Comparison of ENCODE assay signal across 8 mouse cellular contexts in genomic region chr11:101466552-101466950, GRCm38 (mm10). TPM values are rescaled to one million over a fixed set of nuclear protein-coding genes. Genes with fewer than 3 reads are reported as not detected.
DNase-seq lines count a peak whose midpoint lies in the region; ATAC-seq and TF ChIP-seq lines count a peak whose summit lies in the region.
"Not testable (repeated sequence)": the region's sequence is repeated elsewhere in the genome, so short reads cannot be mapped to it uniquely, and the experiment has no call there.

No protein-coding gene starts in this region.

- peaks cover 75% of the 10 kb centered on the region for H3K4me1 ChIP-seq in forebrain, embryonic 12.5 days
- H3K4me1 ChIP-seq in heart, embryonic 13.5 days, result peaks cover 62% of the 10 kb centered on the region
- peaks cover 24% of the 10 kb centered on the region for H3K4me1 ChIP-seq in hindbrain, postnatal 0 days (ENCODE audit: insufficient read depth, low read length)
- peaks cover 48% of the 10 kb centered on the region for H3K4me1 ChIP-seq in limb, embryonic 12.5 days (replicated peaks)
- H3K4me1 ChIP-seq in lung, embryonic 15.5 days, result peaks cover 52% of the 10 kb centered on the region
- peaks cover 23% of the 10 kb centered on the region for H3K4me1 ChIP-seq in midbrain, postnatal 0 days (ENCODE audit: insufficient read depth, low read length)

- not testable (repeated sequence) for H3K27ac ChIP-seq in forebrain, embryonic 12.5 days; heart, embryonic 13.5 days (replicated peaks); hindbrain, postnatal 0 days; limb, embryonic 12.5 days; lung, embryonic 15.5 days; midbrain, postnatal 0 days (ENCODE audit: low read depth, low read length)

- H3K4me2 ChIP-seq in forebrain, embryonic 12.5 days, result peak overlapping the region; percentile 88
- H3K4me2 ChIP-seq in heart, embryonic 13.5 days, result peak overlapping the region; percentile 93
- peak overlapping the region; percentile 75 for H3K4me2 ChIP-seq in hindbrain, postnatal 0 days (ENCODE audit: low read depth, low read length)
- H3K4me2 ChIP-seq in limb, embryonic 12.5 days, result peak overlapping the region; percentile 94
- H3K4me2 ChIP-seq in lung, embryonic 15.5 days, result peak overlapping the region; percentile 93
- peak overlapping the region; percentile 85 for H3K4me2 ChIP-seq in midbrain, postnatal 0 days (ENCODE audit: low read depth, low read length, poor library complexity, severe bottlenecking)

- peak overlapping the region; percentile 83 for H3K4me3 ChIP-seq in forebrain, embryonic 12.5 days (replicated peaks)
- H3K4me3 ChIP-seq in heart, embryonic 13.5 days, result peak overlapping the region; percentile 92
- H3K4me3 ChIP-seq in hindbrain, postnatal 0 days (ENCODE audit: low read length), result peak overlapping the region; percentile 77
- peak overlapping the region; percentile 83; the same call in 1 of the 2 replicates for H3K4me3 ChIP-seq in limb, embryonic 12.5 days (replicated peaks)
- peak overlapping the region; percentile 72 for H3K4me3 ChIP-seq in lung, embryonic 15.5 days
- peak overlapping the region; percentile 96 for H3K4me3 ChIP-seq in midbrain, postnatal 0 days (ENCODE audit: low read depth, low read length)

- not testable (repeated sequence) for H3K27me3 ChIP-seq in forebrain, embryonic 12.5 days; heart, embryonic 13.5 days (replicated peaks); hindbrain, postnatal 0 days (ENCODE audit: insufficient read depth, low read length); lung, embryonic 15.5 days; midbrain, postnatal 0 days (ENCODE audit: insufficient read depth, low read length)
- H3K27me3 ChIP-seq in limb, embryonic 12.5 days, result peaks cover 22% of the 10 kb centered on the region; the same call in 1 of the 2 replicates

- H3K36me3 ChIP-seq in forebrain, embryonic 12.5 days (replicated peaks), result peaks cover 11% of the 10 kb centered on the region
- H3K36me3 ChIP-seq in heart, embryonic 13.5 days, result peaks cover 19% of the 10 kb centered on the region
- H3K36me3 ChIP-seq in hindbrain, postnatal 0 days (ENCODE audit: insufficient read depth, low read length), result peaks cover 11% of the 10 kb centered on the region; the same call in 1 of the 2 replicates
- H3K36me3 ChIP-seq in limb, embryonic 12.5 days, result peaks cover 13% of the 10 kb centered on the region; the same call in 1 of the 2 replicates
- not testable (repeated sequence) for H3K36me3 ChIP-seq in lung, embryonic 15.5 days
- peaks cover 13% of the 10 kb centered on the region; the same call in 1 of the 2 replicates for H3K36me3 ChIP-seq in midbrain, postnatal 0 days (ENCODE audit: insufficient read depth, low read length)

- not testable (repeated sequence) for H3K9me3 ChIP-seq in forebrain, embryonic 12.5 days; heart, embryonic 13.5 days; hindbrain, postnatal 0 days (ENCODE audit: low read length); limb, embryonic 12.5 days; lung, embryonic 15.5 days; midbrain, postnatal 0 days (ENCODE audit: low read length)

- 57% methylated on average over 5 of the region's 5 CpGs for WGBS in forebrain, embryonic 12.5 days
- WGBS in heart, embryonic 13.5 days, result 53% methylated on average over 5 of the region's 5 CpGs
- 51% methylated on average over 5 of the region's 5 CpGs for WGBS in hindbrain, postnatal 0 days
- 58% methylated on average over 5 of the region's 5 CpGs for WGBS in limb, embryonic 12.5 days
- 56% methylated on average over 5 of the region's 5 CpGs for WGBS in lung, embryonic 15.5 days
- 65% methylated on average over 5 of the region's 5 CpGs for WGBS in midbrain, postnatal 0 days

- peak; percentile 18 for DNase-seq in 416B (ENCODE audit: low read depth)
- peak; percentile 22 for DNase-seq in cerebellum, adult 9-11 months
- not testable (repeated sequence) for DNase-seq in hindbrain, postnatal 0 days (ENCODE audit: low spot score); midbrain, postnatal 0 days (ENCODE audit: low spot score)

- not testable (repeated sequence) for H3K9ac ChIP-seq in forebrain, embryonic 12.5 days; hindbrain, postnatal 0 days (replicated peaks; ENCODE audit: low read length); limb, embryonic 12.5 days (replicated peaks)
- H3K9ac ChIP-seq in heart, embryonic 13.5 days, result peak overlapping the region; percentile 91
- peak overlapping the region; percentile 67; the same call in 1 of the 2 replicates for H3K9ac ChIP-seq in lung, embryonic 15.5 days
- H3K9ac ChIP-seq in midbrain, postnatal 0 days (replicated peaks; ENCODE audit: low read length, poor library complexity, severe bottlenecking), result 0 out of 2 replicates have a peak overlapping the region, but pooled peaks have one; percentile 90

- ATAC-seq in forebrain, embryonic 12.5 days (ENCODE audit: low FRiP score); heart, embryonic 13.5 days (ENCODE audit: extremely low read depth, insufficient number of reproducible peaks, low FRiP score, low TSS enrichment); hindbrain, postnatal 0 days; limb, embryonic 12.5 days (ENCODE audit: insufficient number of reproducible peaks, insufficient read depth, low FRiP score, low TSS enrichment, low read depth); lung, embryonic 15.5 days (ENCODE audit: borderline replicate concordance, extremely low read depth, low FRiP score, low TSS enrichment); midbrain, postnatal 0 days (ENCODE audit: low FRiP score): not testable (repeated sequence)

- TF ChIP-seq CTCF in hindbrain, postnatal 0 days (IDR thresholded peaks at IDR 0.05; ENCODE audit: low read depth), result 0 out of 2 replicates have a peak, but pooled peaks have one; percentile 0
- not testable (repeated sequence) for TF ChIP-seq CTCF in midbrain, postnatal 0 days (IDR thresholded peaks at IDR 0.05)

RNA-seq across cellular contexts. Expression of gene Vat1, which starts 0.5 kb away (rescaled TPM):
- 62.9 and 65.4 TPM in 2 replicates for polyA plus RNA-seq in forebrain, embryonic 12.5 days (2016; fragmentation: Nextera tagmentation; extraction: Ambion mirVana)
- polyA plus RNA-seq in heart, embryonic 13.5 days (2015; fragmentation: Nextera tagmentation; extraction: Ambion mirVana), result 28.0 and 28.9 TPM in 2 replicates
- 290 and 295 TPM in 2 replicates for total RNA-seq in hindbrain, postnatal 0 days (2014; rRNA removed)
- 106 and 114 TPM in 2 replicates for polyA plus RNA-seq in hindbrain, postnatal 0 days (2015; fragmentation: Nextera tagmentation; extraction: Ambion mirVana)
- 23.2 and 26.7 TPM in 2 replicates for polyA plus RNA-seq in limb, embryonic 12.5 days (2016; fragmentation: Nextera tagmentation; extraction: Ambion mirVana)
- 47.4 and 50.3 TPM in 2 replicates for polyA plus RNA-seq in lung, embryonic 15.5 days (2015; fragmentation: Nextera tagmentation; extraction: Ambion mirVana)
- total RNA-seq in midbrain, postnatal 0 days (2014; rRNA removed), result 313 and 334 TPM in 2 replicates
- polyA plus RNA-seq in midbrain, postnatal 0 days (2015; fragmentation: Nextera tagmentation; extraction: Ambion mirVana), result 143 and 146 TPM in 2 replicates

RNA-seq across cellular contexts. Expression of gene Rnd2, which starts 1.8 kb away (rescaled TPM):
- 101 and 105 TPM in 2 replicates for polyA plus RNA-seq in forebrain, embryonic 12.5 days (2016; fragmentation: Nextera tagmentation; extraction: Ambion mirVana)
- polyA plus RNA-seq in heart, embryonic 13.5 days (2015; fragmentation: Nextera tagmentation; extraction: Ambion mirVana), result 23.5 and 26.4 TPM in 2 replicates
- 103 and 140 TPM in 2 replicates for total RNA-seq in hindbrain, postnatal 0 days (2014; rRNA removed)
- polyA plus RNA-seq in hindbrain, postnatal 0 days (2015; fragmentation: Nextera tagmentation; extraction: Ambion mirVana), result 143 and 154 TPM in 2 replicates
- 9.7 and 10.2 TPM in 2 replicates for polyA plus RNA-seq in limb, embryonic 12.5 days (2016; fragmentation: Nextera tagmentation; extraction: Ambion mirVana)
- polyA plus RNA-seq in lung, embryonic 15.5 days (2015; fragmentation: Nextera tagmentation; extraction: Ambion mirVana), result 7.9 and 8.5 TPM in 2 replicates
- 90.5 and 96.3 TPM in 2 replicates for total RNA-seq in midbrain, postnatal 0 days (2014; rRNA removed)
- 95.7 and 104 TPM in 2 replicates for polyA plus RNA-seq in midbrain, postnatal 0 days (2015; fragmentation: Nextera tagmentation; extraction: Ambion mirVana)

RNA-seq across cellular contexts. Expression of gene Ifi35, which starts 18.3 kb away (rescaled TPM):
- polyA plus RNA-seq in forebrain, embryonic 12.5 days (2016; fragmentation: Nextera tagmentation; extraction: Ambion mirVana), result 2.2 TPM in 2 replicates
- polyA plus RNA-seq in heart, embryonic 13.5 days (2015; fragmentation: Nextera tagmentation; extraction: Ambion mirVana), result 11.6 and 13.7 TPM in 2 replicates
- 3.9 and 4.2 TPM in 2 replicates for total RNA-seq in hindbrain, postnatal 0 days (2014; rRNA removed)
- 5.3 and 5.8 TPM in 2 replicates for polyA plus RNA-seq in hindbrain, postnatal 0 days (2015; fragmentation: Nextera tagmentation; extraction: Ambion mirVana)
- 6.3 and 6.6 TPM in 2 replicates for polyA plus RNA-seq in limb, embryonic 12.5 days (2016; fragmentation: Nextera tagmentation; extraction: Ambion mirVana)
- polyA plus RNA-seq in lung, embryonic 15.5 days (2015; fragmentation: Nextera tagmentation; extraction: Ambion mirVana), result 22.4 and 24.0 TPM in 2 replicates
- 1.9 and 3.3 TPM in 2 replicates for total RNA-seq in midbrain, postnatal 0 days (2014; rRNA removed)
- 4.5 TPM in 2 replicates for polyA plus RNA-seq in midbrain, postnatal 0 days (2015; fragmentation: Nextera tagmentation; extraction: Ambion mirVana)

RNA-seq across cellular contexts. Expression of gene Rpl27, which starts 24.5 kb away (rescaled TPM):
- polyA plus RNA-seq in forebrain, embryonic 12.5 days (2016; fragmentation: Nextera tagmentation; extraction: Ambion mirVana), result 354 and 378 TPM in 2 replicates
- 222 and 239 TPM in 2 replicates for polyA plus RNA-seq in heart, embryonic 13.5 days (2015; fragmentation: Nextera tagmentation; extraction: Ambion mirVana)
- 535 and 538 TPM in 2 replicates for total RNA-seq in hindbrain, postnatal 0 days (2014; rRNA removed)
- 276 and 282 TPM in 2 replicates for polyA plus RNA-seq in hindbrain, postnatal 0 days (2015; fragmentation: Nextera tagmentation; extraction: Ambion mirVana)
- polyA plus RNA-seq in limb, embryonic 12.5 days (2016; fragmentation: Nextera tagmentation; extraction: Ambion mirVana), result 382 and 394 TPM in 2 replicates
- polyA plus RNA-seq in lung, embryonic 15.5 days (2015; fragmentation: Nextera tagmentation; extraction: Ambion mirVana), result 299 and 334 TPM in 2 replicates
- total RNA-seq in midbrain, postnatal 0 days (2014; rRNA removed), result 605 and 614 TPM in 2 replicates
- polyA plus RNA-seq in midbrain, postnatal 0 days (2015; fragmentation: Nextera tagmentation; extraction: Ambion mirVana), result 227 and 260 TPM in 2 replicates

RNA-seq across cellular contexts. Expression of gene Ptges3l, which starts 41.4 kb away (rescaled TPM):
- polyA plus RNA-seq in forebrain, embryonic 12.5 days (2016; fragmentation: Nextera tagmentation; extraction: Ambion mirVana), result 2.1 and 2.5 TPM in 2 replicates
- polyA plus RNA-seq in heart, embryonic 13.5 days (2015; fragmentation: Nextera tagmentation; extraction: Ambion mirVana), result 71.6 and 75.1 TPM in 2 replicates
- 0.31 and 0.58 TPM in 2 replicates for total RNA-seq in hindbrain, postnatal 0 days (2014; rRNA removed)
- 3.8 and 4.6 TPM in 2 replicates for polyA plus RNA-seq in hindbrain, postnatal 0 days (2015; fragmentation: Nextera tagmentation; extraction: Ambion mirVana)
- polyA plus RNA-seq in limb, embryonic 12.5 days (2016; fragmentation: Nextera tagmentation; extraction: Ambion mirVana), result 7.8 and 9.4 TPM in 2 replicates
- 12.8 and 13.4 TPM in 2 replicates for polyA plus RNA-seq in lung, embryonic 15.5 days (2015; fragmentation: Nextera tagmentation; extraction: Ambion mirVana)
- total RNA-seq in midbrain, postnatal 0 days (2014; rRNA removed), result 0.66 and 2.7 TPM in 2 replicates
- 2.9 TPM in 2 replicates for polyA plus RNA-seq in midbrain, postnatal 0 days (2015; fragmentation: Nextera tagmentation; extraction: Ambion mirVana)
